Mouse (Mus musculus): ENCODE measurements at regions not wholly inside any gene's neighbourhood (a gene's known extent, or its start where the extent isn't known, plus 50 kb on each side); places are given as distances from the start of the nearest gene placed in this dataset.
"Not testable (repeated sequence)": the region's sequence is repeated elsewhere in the genome, so short reads cannot be mapped to it uniquely, and the experiment has no call there.

DNA sequence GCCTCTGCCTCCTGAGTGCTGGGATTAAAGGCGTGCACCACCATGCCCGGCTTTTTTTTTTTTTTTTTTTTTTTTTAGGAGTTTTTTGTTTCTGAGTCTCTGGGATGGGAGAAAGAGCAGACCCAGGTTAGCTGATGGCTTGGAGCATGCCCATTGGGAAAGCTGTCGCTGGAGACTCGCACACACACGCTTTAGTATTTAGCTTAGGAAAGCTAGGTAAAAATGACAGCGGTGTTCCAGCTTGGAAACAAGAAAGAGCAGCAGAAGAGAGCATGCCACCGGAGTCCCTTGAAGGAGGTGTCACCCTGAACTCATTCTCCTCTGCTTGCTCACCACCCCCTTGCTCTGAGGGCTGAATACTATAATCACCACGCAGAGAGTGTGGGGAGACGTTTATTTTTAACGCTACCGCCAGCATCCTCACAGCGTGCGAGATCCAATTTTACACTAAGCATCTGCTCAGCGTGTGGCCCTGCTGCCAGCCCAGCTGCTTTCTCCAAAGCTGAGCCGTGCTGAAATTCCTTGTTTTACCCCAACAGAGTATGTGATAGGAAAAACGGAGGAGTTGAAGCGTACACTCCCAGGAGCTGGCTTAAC is 95.9 kb upstream of the Map3k1 start:
- no peak for DNase-seq (ENCODE audit: low spot score in 2 of 2)

- peak in 1 of 2 experiments; percentile 18 for DNase-seq (ENCODE audit: low spot score in 2 of 2)
Observed at GRCm38 (mm10) chr13:111905213-111905701, 96.5 kb upstream of the Map3k1 start.

DNA sequence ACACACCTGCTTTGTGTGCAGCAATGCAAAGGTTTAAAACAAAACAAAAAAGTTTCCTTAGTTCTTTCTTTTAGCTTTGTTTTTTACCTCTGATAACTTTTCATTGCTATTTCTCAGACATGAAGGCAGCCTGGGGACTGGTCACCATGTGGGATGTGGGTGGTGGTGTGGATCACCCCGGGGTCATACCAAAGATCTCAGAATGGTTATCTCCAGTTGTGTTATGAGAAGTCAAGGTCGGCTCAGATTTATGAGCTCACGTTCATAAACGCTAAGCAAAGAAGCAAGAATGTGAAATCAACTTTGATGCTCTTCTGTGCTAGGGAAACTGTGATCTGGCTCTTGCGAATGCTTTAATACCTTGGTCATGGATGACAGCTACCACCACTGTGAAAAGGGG is 102.3 kb upstream of the Map3k1 start:
- no peak for DNase-seq (ENCODE audit: low spot score in 2 of 2)

GRCm38 (mm10) chr13:111911661-111912312 is 103.0 kb upstream of the Map3k1 start:
- no peak for DNase-seq (ENCODE audit: low spot score in 2 of 2)

DNA sequence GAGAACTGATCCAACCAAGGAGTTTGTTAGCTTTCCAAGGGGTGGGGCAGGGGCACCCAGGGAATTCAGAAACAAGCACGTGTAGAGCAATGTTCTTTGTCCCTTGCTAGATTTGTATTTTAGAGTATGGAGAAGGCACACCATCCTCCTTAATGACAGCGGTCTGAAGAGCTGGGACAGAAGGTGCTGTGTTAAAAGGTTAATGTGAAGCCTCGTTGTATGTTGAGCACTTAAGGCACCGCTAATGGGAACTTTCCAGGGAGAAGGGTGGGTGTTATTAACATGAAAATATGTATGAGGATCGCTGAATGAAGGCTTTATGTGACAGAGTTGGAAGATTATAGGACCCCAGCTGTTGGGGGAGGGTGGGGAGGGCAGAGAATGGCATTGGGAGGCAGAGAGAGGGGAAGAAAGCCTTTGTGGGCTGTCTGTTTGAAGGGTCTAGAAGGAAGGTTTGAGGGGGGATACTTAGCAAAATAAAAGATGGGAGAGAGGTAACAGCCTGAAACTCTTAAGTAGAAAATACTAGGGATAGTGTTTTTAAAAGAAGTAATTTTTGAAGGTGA is 105.6 kb upstream of the Map3k1 start:
- no peak for DNase-seq (ENCODE audit: low spot score in 2 of 2)

- not testable (repeated sequence) for DNase-seq (ENCODE audit: low spot score in 2 of 2)
Observed at GRCm38 (mm10) chr13:111919417-111919816, 110.6 kb upstream of the Map3k1 start.

DNA sequence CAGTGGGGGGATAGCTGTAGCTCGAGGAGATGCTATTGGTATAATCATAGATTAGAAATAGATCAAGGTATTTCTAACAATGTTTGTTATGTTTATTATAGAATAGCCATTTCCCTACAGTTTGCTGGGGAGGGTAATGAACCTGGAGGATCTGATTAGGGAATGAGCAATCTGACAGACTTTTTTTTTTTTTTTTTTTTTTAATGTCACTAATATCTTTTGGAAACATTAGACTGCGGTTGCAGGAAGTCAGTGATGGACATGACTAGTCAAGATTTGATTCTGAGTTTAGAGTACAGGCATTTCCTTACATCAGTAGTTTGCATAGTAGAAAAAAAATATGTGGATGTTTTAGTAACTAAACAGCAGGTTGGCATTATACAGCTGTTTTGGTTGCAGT is 111.7 kb upstream of the Map3k1 start:
- no peak for DNase-seq (ENCODE audit: low spot score in 2 of 2)

GRCm38 (mm10) chr13:111921142-111922035 is 112.6 kb upstream of the Map3k1 start:
- DNase-seq (ENCODE audit: low spot score in 2 of 2), result no peak

DNA sequence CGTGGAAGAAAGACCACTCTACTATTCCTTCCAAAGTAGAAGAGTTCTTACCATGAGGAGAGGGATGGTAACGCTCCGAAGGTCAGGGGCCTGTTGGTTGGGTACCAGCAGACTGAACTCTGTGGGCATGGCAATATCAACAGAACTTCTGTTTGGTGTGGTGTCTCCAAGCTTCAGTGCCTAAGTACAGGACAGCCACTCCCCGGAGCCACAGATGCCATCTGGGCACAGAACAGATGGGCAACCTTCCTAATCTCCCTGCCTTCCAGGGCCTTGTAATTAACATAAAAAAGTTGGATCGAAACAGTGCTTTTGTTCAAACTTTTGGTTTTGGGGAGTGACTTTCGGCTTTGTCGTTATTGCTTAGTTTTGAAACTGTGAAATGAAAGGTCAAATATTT is 116.6 kb upstream of the Map3k1 start:
- no peak for DNase-seq (ENCODE audit: low spot score in 2 of 2)

DNA sequence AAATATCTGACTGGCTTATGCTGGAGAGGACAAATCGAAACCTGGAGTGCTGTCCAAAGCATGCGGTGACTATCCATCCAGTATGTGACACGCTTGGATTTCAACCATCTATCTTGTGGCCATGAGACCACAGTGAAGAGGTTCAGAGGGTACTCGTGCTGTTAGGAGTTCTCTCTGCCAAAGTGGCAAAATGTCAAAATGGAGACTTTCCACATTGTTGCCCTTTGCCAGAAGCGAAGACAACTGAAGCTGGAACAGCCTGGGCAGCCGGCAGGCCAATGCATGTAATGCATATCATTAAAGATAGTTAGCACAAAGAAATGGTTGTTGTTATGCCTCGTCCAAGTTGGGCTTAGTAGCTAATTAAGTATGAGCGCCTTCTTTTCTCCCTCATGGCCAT is 118.0 kb upstream of the Map3k1 start:
- no peak for DNase-seq (ENCODE audit: low spot score in 2 of 2)

DNA sequence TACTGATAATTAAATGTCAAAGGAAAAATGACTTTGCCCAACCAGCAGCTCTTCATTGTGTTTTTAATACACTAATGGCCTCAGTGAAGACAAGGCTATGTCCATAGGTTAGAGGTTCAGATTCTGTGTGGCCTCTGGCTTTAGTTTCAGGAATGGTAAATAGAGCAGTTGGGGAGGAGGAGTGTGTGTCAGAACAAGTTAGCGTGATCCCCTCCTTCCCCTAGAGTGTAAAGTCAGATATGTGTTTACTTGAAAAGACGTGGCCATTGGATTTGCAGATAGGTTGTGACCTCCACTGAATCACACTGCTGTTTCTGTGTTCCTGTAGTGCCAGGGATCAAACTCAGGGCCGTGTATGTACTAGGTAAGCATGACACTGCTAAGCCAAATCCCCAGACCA is 118.7 kb upstream of the Map3k1 start:
- no peak for DNase-seq (ENCODE audit: low spot score in 2 of 2)

DNA sequence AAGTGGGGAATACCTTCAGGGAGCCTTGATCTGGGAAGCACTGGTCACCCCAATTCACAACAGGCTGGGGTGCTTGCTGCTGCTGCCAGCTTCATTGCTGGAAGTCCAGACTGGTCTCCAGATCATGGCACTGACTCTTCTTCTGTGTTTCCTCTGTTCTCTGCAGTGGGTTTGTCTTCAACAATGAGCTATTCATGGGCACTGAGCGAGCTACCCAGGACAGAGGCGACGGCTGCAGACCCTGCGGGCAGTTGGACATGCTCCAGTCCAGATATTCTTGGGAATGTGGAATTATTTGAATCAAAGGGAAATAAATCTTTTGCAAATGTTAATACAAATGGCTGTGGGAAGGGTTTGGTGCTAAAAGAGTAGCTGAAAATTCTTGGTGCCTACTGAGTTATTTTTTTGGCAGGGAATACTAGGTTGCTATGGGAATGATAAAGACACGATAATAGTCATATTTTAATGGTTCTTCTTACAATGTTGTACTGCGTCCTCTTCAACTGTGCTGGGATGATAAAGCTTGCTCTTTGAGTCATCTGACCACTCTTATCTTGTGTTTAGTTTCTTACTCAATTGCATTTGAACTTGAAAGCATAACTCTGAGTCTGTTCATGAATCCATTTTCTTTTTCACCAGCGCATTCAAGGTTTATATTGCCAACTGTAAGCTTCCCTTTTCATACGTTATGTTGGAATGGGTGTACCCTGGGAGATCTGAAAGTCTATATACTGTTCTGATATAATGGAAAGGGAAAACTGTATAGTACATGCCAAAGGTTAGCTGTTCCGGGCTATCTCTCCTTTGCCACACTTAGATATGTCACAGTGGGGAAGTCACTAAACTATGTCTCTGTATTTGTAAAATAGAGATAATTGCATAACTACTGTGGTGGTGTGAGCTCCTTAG is 120.1 kb upstream of the Map3k1 start:
- no peak for DNase-seq (ENCODE audit: low spot score in 2 of 2)

- DNase-seq (ENCODE audit: low spot score in 2 of 2), result no peak
Observed at GRCm38 (mm10) chr13:111929908-111930307, 121.1 kb upstream of the Map3k1 start.

GRCm38 (mm10) chr13:111932464-111932863 is 123.7 kb upstream of the Map3k1 start:
- no peak for DNase-seq (ENCODE audit: low spot score in 2 of 2)

DNA sequence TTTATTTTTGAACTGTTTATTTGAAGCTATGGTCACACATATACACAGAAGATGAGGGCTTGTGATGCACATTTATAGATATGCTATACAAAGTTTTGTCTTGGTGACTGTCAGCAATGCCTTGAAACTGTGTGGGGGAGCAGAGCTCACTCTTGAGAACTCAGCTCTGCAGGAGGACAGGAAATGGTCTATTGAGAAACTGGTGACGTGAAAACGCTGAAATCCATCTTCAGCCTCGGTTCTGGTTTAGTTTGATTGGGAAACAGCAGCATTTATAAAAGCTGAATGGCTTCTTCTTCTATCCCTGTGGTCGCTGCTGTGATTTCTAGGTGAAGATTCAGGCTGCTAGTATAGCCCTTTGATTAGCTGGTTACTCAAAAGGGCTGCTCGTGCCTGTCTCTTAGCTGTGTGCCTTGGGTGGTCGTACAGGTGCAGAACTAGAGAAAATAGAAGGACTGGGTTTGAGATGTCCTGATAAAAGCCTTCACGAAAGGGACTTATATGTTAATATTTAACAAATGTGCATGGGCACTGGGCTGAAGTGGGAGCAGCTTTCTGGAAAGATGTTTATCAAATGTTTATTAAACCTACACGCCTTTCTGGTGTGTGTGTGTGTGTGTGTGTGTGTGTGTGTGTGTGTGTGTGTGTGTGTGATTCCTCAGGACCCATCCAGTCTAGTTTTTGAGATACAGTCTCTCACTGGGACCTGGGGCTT is 124.9 kb upstream of the Map3k1 start:
- DNase-seq (ENCODE audit: low spot score in 2 of 2), result peak in 1 of 2 experiments; percentile 27

DNA sequence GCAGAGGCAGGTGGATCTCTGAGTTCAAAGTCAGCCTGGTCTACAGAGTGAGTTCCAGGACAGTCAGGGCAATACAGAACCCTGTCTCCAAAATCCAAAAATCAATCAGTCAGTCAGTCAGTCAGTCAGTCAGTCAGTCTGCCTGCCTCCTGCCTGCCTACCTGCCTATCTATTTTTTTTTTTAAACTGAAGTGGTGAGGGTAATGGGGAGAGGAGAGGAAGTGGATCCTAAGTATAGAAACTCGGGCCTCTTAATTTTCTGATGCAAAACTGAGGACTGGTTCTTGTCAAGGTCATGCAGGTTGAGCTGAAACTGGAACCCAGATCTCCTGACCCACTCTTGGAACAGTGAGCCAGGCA is 126.9 kb upstream of the Map3k1 start:
- DNase-seq (ENCODE audit: low spot score in 2 of 2), result no peak

GRCm38 (mm10) chr13:111936081-111936857 is 127.5 kb upstream of the Map3k1 start:
- peak; percentile 80 for DNase-seq (ENCODE audit: low spot score in 2 of 2)

- peak in 1 of 2 experiments; percentile 36 for DNase-seq (ENCODE audit: low spot score in 2 of 2)
Observed at GRCm38 (mm10) chr13:111936983-111937382, 128.2 kb upstream of the Map3k1 start.

DNA sequence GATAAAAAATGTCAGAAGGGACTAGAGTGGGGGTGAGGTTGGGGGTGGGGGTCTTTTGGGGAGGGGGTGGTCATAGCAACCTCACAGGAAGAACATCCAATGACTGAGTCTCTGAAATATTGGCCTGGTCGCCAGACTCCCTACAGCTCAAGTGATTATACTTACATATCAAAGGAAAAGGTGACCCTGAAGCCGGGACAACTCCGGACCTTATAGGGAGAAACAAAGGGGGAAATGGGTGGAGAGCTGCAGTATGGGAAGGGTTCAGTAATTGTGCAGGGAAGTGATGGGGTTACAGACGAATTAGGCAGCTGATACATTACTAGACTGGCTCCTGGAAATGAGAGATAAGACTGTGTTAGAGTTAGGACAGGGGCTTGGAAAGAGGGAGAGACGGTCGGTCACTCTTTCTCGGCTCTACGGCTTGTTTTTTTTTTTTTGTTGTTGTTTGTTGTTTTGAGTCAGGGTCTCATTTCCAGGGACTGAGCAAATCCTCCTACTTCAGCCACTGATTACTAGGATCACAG is 130.2 kb upstream of the Map3k1 start:
- no peak for DNase-seq (ENCODE audit: low spot score in 2 of 2)

Measured in heart, adult 9 months (tissue).